Comparison of ENCODE assay signal across 5 mouse cellular contexts in genomic region chr2:77583586-77583985, GRCm38 (mm10).
"Had no signal": no experiment of that assay in that cellular context is flagged by ENCODE, and none has a peak within 500 bp of the region (broad histone marks: within the 10 kb centered on the region; RNA-seq: fewer than 3 reads in every experiment).

No protein-coding gene starts in this region.

- DNase-seq: kidney, postnatal 14 days; lung, adult 2 months; lung, postnatal 36 days had no signal

- ATAC-seq: lung, postnatal 0 days; midbrain, embryonic 13.5 days had no signal
